Mouse (Mus musculus): Measurements from ENCODE around the gene Ndufa6. TPM values are rescaled to one million over a fixed set of nuclear protein-coding genes. Genes with fewer than 3 reads are reported as not detected.

The Ndufa6 gene
- total and polyA plus RNA-seq, 2 experiments from 2014 or later = 397 to 1,167 TPM

DNA sequence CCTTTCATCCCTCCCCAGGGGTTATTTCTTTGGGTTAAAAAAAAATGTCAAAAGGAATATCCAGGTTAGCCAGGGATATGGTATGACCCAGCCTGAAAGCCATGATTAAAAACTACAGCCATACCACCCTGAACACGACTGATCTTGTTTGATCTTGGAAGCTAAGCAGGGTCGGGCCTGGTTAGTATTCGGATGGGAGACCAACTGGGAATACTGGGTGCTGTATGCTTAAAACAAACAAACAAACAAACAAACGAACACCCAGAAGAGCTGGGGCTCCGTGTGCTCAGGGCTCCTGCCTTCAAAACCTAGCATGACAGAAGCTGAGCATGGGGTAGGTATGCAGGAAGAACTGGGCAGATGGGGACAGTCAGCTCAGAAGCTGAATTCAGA lies 11.6 kb downstream of the Ndufa6 start:
- no peak overlapping the region for H3K4me3 ChIP-seq (ENCODE audit: low read depth, low read length)
- DNase-seq (ENCODE audit: low spot score) = no peak
- no peaks in the 10 kb centered on the region for H3K36me3 ChIP-seq (replicated peaks; ENCODE audit: control insufficient read depth, insufficient read depth, low read length)
- no peaks in the 10 kb centered on the region for H3K9me3 ChIP-seq (replicated peaks; ENCODE audit: control insufficient read depth, low read length)
- H3K27me3 ChIP-seq (ENCODE audit: control insufficient read depth, insufficient read depth, low read length) = no peaks in the 10 kb centered on the region
- peaks cover 33% of the 10 kb centered on the region for H3K4me1 ChIP-seq (ENCODE audit: control insufficient read depth, insufficient read depth)
- H3K9ac ChIP-seq (replicated peaks; ENCODE audit: low read depth, low read length) = no peak overlapping the region
- H3K4me2 ChIP-seq (ENCODE audit: low read depth, low read length) = no peak overlapping the region
- peak overlapping the region; percentile 77; the same call in 1 of the 2 replicates for H3K27ac ChIP-seq (ENCODE audit: low read depth)
- ATAC-seq (ENCODE audit: insufficient read depth, low read depth) = no peak
- WGBS = 83% methylated on average over 5 of the region's 5 CpGs
- TF ChIP-seq CTCF (IDR thresholded peaks at IDR 0.05; ENCODE audit: low read depth) = no peak
- no peak for TF ChIP-seq EP300 (IDR thresholded peaks at IDR 0.05; ENCODE audit: low read depth)

GRCm38 (mm10) chr15:82341675-82342542 lies 12.2 kb downstream of the Ndufa6 start:
- WGBS = 32% methylated on average over 15 of the region's 15 CpGs
- H3K27me3 ChIP-seq (ENCODE audit: control insufficient read depth, insufficient read depth, low read length) = no peaks in the 10 kb centered on the region
- peaks cover under 1% of the 10 kb centered on the region; the same call in 1 of the 2 replicates for H3K36me3 ChIP-seq (replicated peaks; ENCODE audit: control insufficient read depth, insufficient read depth, low read length)
- H3K9ac ChIP-seq (replicated peaks; ENCODE audit: low read depth, low read length) = peak overlapping the region; percentile 73; the same call in 1 of the 2 replicates
- H3K9me3 ChIP-seq (replicated peaks; ENCODE audit: control insufficient read depth, low read length) = no peaks in the 10 kb centered on the region
- peak; percentile 47 for DNase-seq (ENCODE audit: low spot score)
- peak overlapping the region; percentile 69 for H3K4me2 ChIP-seq (ENCODE audit: low read depth, low read length)
- peak overlapping the region; percentile 48 for H3K4me3 ChIP-seq (ENCODE audit: low read depth, low read length)
- no peak for TF ChIP-seq EP300 (IDR thresholded peaks at IDR 0.05; ENCODE audit: low read depth)
- no peak for TF ChIP-seq CTCF (IDR thresholded peaks at IDR 0.05; ENCODE audit: low read depth)
- peak overlapping the region; percentile 77 for H3K27ac ChIP-seq (ENCODE audit: low read depth)
- ATAC-seq (ENCODE audit: insufficient read depth, low read depth) = no peak
- peaks cover 31% of the 10 kb centered on the region for H3K4me1 ChIP-seq (ENCODE audit: control insufficient read depth, insufficient read depth)

- H3K4me1 ChIP-seq (ENCODE audit: control insufficient read depth, insufficient read depth) = peaks cover 29% of the 10 kb centered on the region
- peak overlapping the region; percentile 48 for H3K4me3 ChIP-seq (ENCODE audit: low read depth, low read length)
- peaks cover 9% of the 10 kb centered on the region for H3K36me3 ChIP-seq (replicated peaks; ENCODE audit: control insufficient read depth, insufficient read depth, low read length)
- DNase-seq (ENCODE audit: low spot score) (peak; percentile 40), ATAC-seq (ENCODE audit: insufficient read depth, low read depth) (no peak)
- H3K27ac ChIP-seq (ENCODE audit: low read depth) = peak overlapping the region; percentile 77
- peak overlapping the region; percentile 73 for H3K9ac ChIP-seq (replicated peaks; ENCODE audit: low read depth, low read length)
- WGBS = 2% methylated on average over 29 of the region's 40 CpGs
- H3K4me2 ChIP-seq (ENCODE audit: low read depth, low read length) = peak overlapping the region; percentile 69
- TF ChIP-seq EP300 (IDR thresholded peaks at IDR 0.05; ENCODE audit: low read depth) = 0 out of 2 replicates have a peak, but pooled peaks have one; percentile 8
- TF ChIP-seq CTCF (IDR thresholded peaks at IDR 0.05; ENCODE audit: low read depth) = no peak
- no peaks in the 10 kb centered on the region for H3K27me3 ChIP-seq (ENCODE audit: control insufficient read depth, insufficient read depth, low read length)
- H3K9me3 ChIP-seq (replicated peaks; ENCODE audit: control insufficient read depth, low read length) = no peaks in the 10 kb centered on the region
Observed at GRCm38 (mm10) chr15:82341036-82341501, 13.1 kb downstream of the Ndufa6 start.

GRCm38 (mm10) chr15:82340414-82341035 lies 13.6 kb downstream of the Ndufa6 start:
- Histone ChIP-seq H3K9me3 (replicated peaks; ENCODE audit: control insufficient read depth, low read length) (no peaks in the 10 kb centered on the region), H3K4me3 (ENCODE audit: low read depth, low read length) (peak overlapping the region; percentile 48), H3K4me2 (ENCODE audit: low read depth, low read length) (peak overlapping the region; percentile 69), H3K9ac (replicated peaks; ENCODE audit: low read depth, low read length) (peak overlapping the region; percentile 73), H3K27ac (ENCODE audit: low read depth) (peak overlapping the region; percentile 77), H3K4me1 (ENCODE audit: control insufficient read depth, insufficient read depth) (peaks cover 29% of the 10 kb centered on the region), H3K27me3 (ENCODE audit: control insufficient read depth, insufficient read depth, low read length) (no peaks in the 10 kb centered on the region), H3K36me3 (replicated peaks; ENCODE audit: control insufficient read depth, insufficient read depth, low read length) (peaks cover 15% of the 10 kb centered on the region)
- no peak for DNase-seq (ENCODE audit: low spot score)
- ATAC-seq (ENCODE audit: insufficient read depth, low read depth) = no peak
- WGBS = 39% methylated on average over 21 of the region's 21 CpGs
- TF ChIP-seq EP300 (IDR thresholded peaks at IDR 0.05; ENCODE audit: low read depth) (no peak), CTCF (IDR thresholded peaks at IDR 0.05; ENCODE audit: low read depth) (no peak)

DNA sequence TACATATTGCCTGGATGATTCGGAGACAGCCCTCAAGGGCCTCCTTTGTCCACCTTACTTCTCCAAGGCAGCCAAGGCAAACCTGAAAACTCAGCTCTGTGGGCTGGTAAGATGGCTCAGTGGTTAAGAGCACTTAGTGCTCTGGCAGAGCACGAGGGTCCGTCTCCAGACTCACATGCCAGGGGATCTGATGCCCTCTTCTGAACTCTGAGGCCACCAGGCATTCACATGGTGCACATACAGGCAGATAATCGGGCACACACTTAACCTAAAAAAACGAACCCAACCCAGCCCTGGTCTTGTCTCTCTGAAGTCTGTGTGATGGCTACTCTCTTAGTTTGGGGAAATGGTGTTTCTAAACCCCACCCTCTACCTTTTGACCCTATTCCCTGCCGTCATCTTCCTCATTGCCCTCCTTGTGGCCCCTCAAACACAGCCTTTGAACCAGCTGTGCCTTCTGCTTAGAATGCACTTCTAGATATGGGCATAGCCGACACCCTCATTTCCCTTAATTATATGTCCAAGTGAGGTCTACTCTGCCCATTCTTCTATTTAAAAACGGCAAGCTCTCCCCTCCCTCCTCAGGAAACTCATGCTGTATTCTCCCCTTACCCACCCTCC lies 14.4 kb downstream of the Ndufa6 start:
- H3K9me3 ChIP-seq (replicated peaks; ENCODE audit: control insufficient read depth, low read length) = no peaks in the 10 kb centered on the region
- TF ChIP-seq EP300 (IDR thresholded peaks at IDR 0.05; ENCODE audit: low read depth) = no peak
- no peak for TF ChIP-seq CTCF (IDR thresholded peaks at IDR 0.05; ENCODE audit: low read depth)
- H3K27me3 ChIP-seq (ENCODE audit: control insufficient read depth, insufficient read depth, low read length) = no peaks in the 10 kb centered on the region
- 69% methylated on average over 8 of the region's 8 CpGs for WGBS
- ATAC-seq (ENCODE audit: insufficient read depth, low read depth) (no peak), DNase-seq (ENCODE audit: low spot score) (no peak)
- no peak overlapping the region for H3K27ac ChIP-seq (ENCODE audit: low read depth)
- no peak overlapping the region for H3K4me3 ChIP-seq (ENCODE audit: low read depth, low read length)
- H3K4me2 ChIP-seq (ENCODE audit: low read depth, low read length) = no peak overlapping the region
- H3K36me3 ChIP-seq (replicated peaks; ENCODE audit: control insufficient read depth, insufficient read depth, low read length) = peaks cover 23% of the 10 kb centered on the region
- peaks cover 29% of the 10 kb centered on the region for H3K4me1 ChIP-seq (ENCODE audit: control insufficient read depth, insufficient read depth)
- H3K9ac ChIP-seq (replicated peaks; ENCODE audit: low read depth, low read length) = no peak overlapping the region
